Mouse (Mus musculus) lung, postnatal 0 days (tissue): ENCODE results near the gene Olfr788.

Source experiments
- CTCF ChIP-seq: IDR thresholded peaks from 2 replicates; pipeline ENCODE4 v1.5.1; 2016; ENCODE audit warnings: antibody characterized with exemption, mild to moderate bottlenecking
- EP300 ChIP-seq: IDR thresholded peaks from 2 replicates; pipeline ENCODE4 v1.6.1; 2016; ENCODE audit warnings: antibody characterized with exemption, mild to moderate bottlenecking, control low read depth

- TF ChIP-seq EP300 (no peak), CTCF (no peak)
Measured at GRCm38 (mm10) chr10:129498192-129498591, 27.4 kb downstream of the Olfr788 start, which contains the start of gene Olfr790.
